Mouse (Mus musculus): ENCODE measurements at regions not wholly inside any gene's neighbourhood (a gene's known extent, or its start where the extent isn't known, plus 50 kb on each side); places are given as distances from the start of the nearest gene placed in this dataset.

GRCm38 (mm10) chr1:164690055-164690454 is 106.4 kb upstream of the Dpt start:
- TF ChIP-seq CTCF (IDR thresholded peaks at IDR 0.05; ENCODE audit: insufficient read depth, low read length) (no peak), POLR2A (IDR thresholded peaks at IDR 0.05; ENCODE audit: borderline replicate concordance, extremely low read depth, low read depth, low read length) (no peak)
